Mouse (Mus musculus) mouse embryonic stem cell (cell line): ENCODE measurements around the gene N4bp3.
"Not testable (repeated sequence)": the region's sequence is repeated elsewhere in the genome, so short reads cannot be mapped to it uniquely, and the experiment has no call there.

Source experiments
- in situ Hi-C, 2 experiments: fragments of 300-500 bp; cut with MboI; formaldehyde crosslinking; loops; 1 replicate in 1 of 2; 3 replicates in 1 of 2; pipeline ENCODE4 v1.14.3; 2019 to 2020; ENCODE audit warnings: low sequenced_read_pairs in 2 of 2, low pct_unique_long_range_greater_than_20kb in 1 of 2, mixed read lengths in 1 of 2; ENCODE audit not compliant: unreplicated experiment in 1 of 2

Gene N4bp3

GRCm38 (mm10) chr11:51635525-51636322 is 14.9 kb downstream of the N4bp3 start, which contains the start of gene Rmnd5b:
Gene Rmnd5b (minus strand): TSS chr11:51635896.
- in situ Hi-C loops: no loop called here

GRCm38 (mm10) chr11:51635127-51635524 is 15.5 kb downstream of the N4bp3 start:
- in situ Hi-C loops: no loop called here

GRCm38 (mm10) chr11:51633721-51634120 is 16.9 kb downstream of the N4bp3 start:
- in situ Hi-C loops: no loop called here

- in situ Hi-C loops: not testable (repeated sequence)
These were observed 17.4 kb downstream of the N4bp3 start for GRCm38 (mm10) chr11:51633200-51633599.

- in situ Hi-C loops: no loop called here
These were observed 18.4 kb downstream of the N4bp3 start for GRCm38 (mm10) chr11:51632130-51632753.

- in situ Hi-C loops: no loop called here
These were observed 20.9 kb downstream of the N4bp3 start for GRCm38 (mm10) chr11:51629651-51630314.

GRCm38 (mm10) chr11:51627907-51628306 is 22.7 kb downstream of the N4bp3 start:
- in situ Hi-C loops: no loop called here

- in situ Hi-C loops: no loop called here
These were observed 23.2 kb downstream of the N4bp3 start for GRCm38 (mm10) chr11:51627425-51627824.

- in situ Hi-C loops: no loop called here
These were observed 25.3 kb downstream of the N4bp3 start for GRCm38 (mm10) chr11:51625187-51625820.

- in situ Hi-C loops: no loop called here
These were observed 27.6 kb downstream of the N4bp3 start for GRCm38 (mm10) chr11:51622971-51623491.

GRCm38 (mm10) chr11:51621776-51622175 is 28.9 kb downstream of the N4bp3 start:
- in situ Hi-C loops: no loop called here

- in situ Hi-C loops: no loop called here
These were observed 30.6 kb downstream of the N4bp3 start for GRCm38 (mm10) chr11:51620084-51620483.

GRCm38 (mm10) chr11:51619409-51620060 is 31.1 kb downstream of the N4bp3 start, which contains the start of gene Nhp2:
Gene Nhp2 (plus strand): TSS chr11:51619735.
- in situ Hi-C loops: loop anchor here (5.0 kb wide), 3 partner anchors 33 to 68 kb away; partner anchors contain the start of genes 0610009B22Rik (in 1 of the 2), D930048N14Rik (in 1 of the 2) and N4bp3 (in 1 of the 2)

GRCm38 (mm10) chr11:51618894-51619408 is 31.7 kb downstream of the N4bp3 start:
- in situ Hi-C loops: loop anchor here (5.0 kb wide), 3 partner anchors 33 to 68 kb away; partner anchors contain the start of genes 0610009B22Rik (in 1 of the 2), D930048N14Rik (in 1 of the 2) and N4bp3 (in 1 of the 2)

GRCm38 (mm10) chr11:51617693-51618092 is 32.9 kb downstream of the N4bp3 start:
- in situ Hi-C loops: loop anchor here (5.0 kb wide), 3 partner anchors 35 to 70 kb away; partner anchors contain the start of genes 0610009B22Rik (in 1 of the 2), D930048N14Rik (in 1 of the 2) and N4bp3 (in 1 of the 2)

GRCm38 (mm10) chr11:51616113-51616512 is 34.5 kb downstream of the N4bp3 start:
- in situ Hi-C loops: loop anchor here (5.0 kb wide), 3 partner anchors 36 to 71 kb away; partner anchors contain the start of genes 0610009B22Rik (in 1 of the 2), D930048N14Rik (in 1 of the 2) and N4bp3 (in 1 of the 2)

- in situ Hi-C loops: loop anchor here (5.0 kb wide), 3 partner anchors 37 to 72 kb away; partner anchors contain the start of genes 0610009B22Rik (in 1 of the 2), D930048N14Rik (in 1 of the 2) and N4bp3 (in 1 of the 2)
These were observed 35.0 kb downstream of the N4bp3 start for GRCm38 (mm10) chr11:51615601-51616000.
